Mouse (Mus musculus): ENCODE measurements around the gene Cish. TPM values are rescaled to one million over a fixed set of nuclear protein-coding genes. Genes with fewer than 3 reads are reported as not detected.

Cish gene
- polyA plus RNA-seq, 1 experiment: 2.3 TPM

- Histone ChIP-seq H3K79me3 (ENCODE audit: low read depth) (no peaks in the 10 kb centered on the region), H3K36me3 (ENCODE audit: control insufficient read depth, insufficient read depth) (no peaks in the 10 kb centered on the region), H3K79me2 (ENCODE audit: control insufficient read depth, insufficient read depth) (no peaks in the 10 kb centered on the region), H3K27me3 (ENCODE audit: control insufficient read depth, insufficient read depth, insufficient read length) (no peaks in the 10 kb centered on the region), H3ac (ENCODE audit: control insufficient read depth, insufficient read length, low read depth) (no peak overlapping the region), H3K4me3 (ENCODE audit: insufficient read depth, poor library complexity, severe bottlenecking) (no peak overlapping the region)
- TF ChIP-seq MAX (IDR thresholded peaks at IDR 0.05): no peak
These were observed 29.2 kb downstream of the Cish start for GRCm38 (mm10) chr9:107324799-107325561.

GRCm38 (mm10) chr9:107325904-107326303, 30.1 kb downstream of the Cish start:
- no peak for TF ChIP-seq FOSL1 (IDR thresholded peaks at IDR 0.05; ENCODE audit: insufficient read depth, low read length, poor library complexity, severe bottlenecking)
- TF ChIP-seq USF1 (IDR thresholded peaks at IDR 0.05; ENCODE audit: low read depth): no peak
- TF ChIP-seq MAX (IDR thresholded peaks at IDR 0.05): no peak
- no peak for TF ChIP-seq MYOG (IDR thresholded peaks at IDR 0.05; ENCODE audit: control insufficient read depth, extremely low read depth, insufficient read length)
- no peak for TF ChIP-seq MYOD1 (IDR thresholded peaks at IDR 0.05; ENCODE audit: control insufficient read depth, insufficient read length, low read depth)
- TF ChIP-seq CEBPB (IDR thresholded peaks at IDR 0.05; ENCODE audit: low read depth): no peak
- no peak for TF ChIP-seq CTCF (IDR thresholded peaks at IDR 0.05; ENCODE audit: control insufficient read depth, insufficient read depth, insufficient read length)
- Histone ChIP-seq H3K4me3 (ENCODE audit: insufficient read depth, poor library complexity, severe bottlenecking) (no peak overlapping the region), H3K79me3 (ENCODE audit: low read depth) (no peaks in the 10 kb centered on the region), H3K79me2 (ENCODE audit: control insufficient read depth, insufficient read depth) (no peaks in the 10 kb centered on the region), H3K27me3 (ENCODE audit: control insufficient read depth, insufficient read depth, insufficient read length) (no peaks in the 10 kb centered on the region), H3K36me3 (ENCODE audit: control insufficient read depth, insufficient read depth) (no peaks in the 10 kb centered on the region), H3ac (ENCODE audit: control insufficient read depth, insufficient read length, low read depth) (no peak overlapping the region)

- H3ac ChIP-seq (ENCODE audit: control insufficient read depth, insufficient read length, low read depth): no peak overlapping the region
- no peaks in the 10 kb centered on the region for H3K36me3 ChIP-seq (ENCODE audit: control insufficient read depth, insufficient read depth)
- H3K79me2 ChIP-seq (ENCODE audit: control insufficient read depth, insufficient read depth): no peaks in the 10 kb centered on the region
- no peaks in the 10 kb centered on the region for H3K79me3 ChIP-seq (ENCODE audit: low read depth)
- TF ChIP-seq CTCF (IDR thresholded peaks at IDR 0.05; ENCODE audit: control insufficient read depth, insufficient read depth, insufficient read length) (no peak), FOSL1 (IDR thresholded peaks at IDR 0.05; ENCODE audit: insufficient read depth, low read length, poor library complexity, severe bottlenecking) (no peak), USF1 (IDR thresholded peaks at IDR 0.05; ENCODE audit: low read depth) (no peak), MYOG (IDR thresholded peaks at IDR 0.05; ENCODE audit: control insufficient read depth, extremely low read depth, insufficient read length) (no peak), MYOD1 (IDR thresholded peaks at IDR 0.05; ENCODE audit: control insufficient read depth, insufficient read length, low read depth) (no peak), CEBPB (IDR thresholded peaks at IDR 0.05; ENCODE audit: low read depth) (no peak), MAX (IDR thresholded peaks at IDR 0.05) (no peak)
- no peak overlapping the region for H3K4me3 ChIP-seq (ENCODE audit: insufficient read depth, poor library complexity, severe bottlenecking)
- H3K27me3 ChIP-seq (ENCODE audit: control insufficient read depth, insufficient read depth, insufficient read length): no peaks in the 10 kb centered on the region
These were observed 32.2 kb downstream of the Cish start for GRCm38 (mm10) chr9:107327879-107328620.

- Histone ChIP-seq H3K79me2 (ENCODE audit: control insufficient read depth, insufficient read depth) (no peaks in the 10 kb centered on the region), H3K36me3 (ENCODE audit: control insufficient read depth, insufficient read depth) (no peaks in the 10 kb centered on the region), H3ac (ENCODE audit: control insufficient read depth, insufficient read length, low read depth) (no peak overlapping the region), H3K4me3 (ENCODE audit: insufficient read depth, poor library complexity, severe bottlenecking) (no peak overlapping the region), H3K79me3 (ENCODE audit: low read depth) (no peaks in the 10 kb centered on the region), H3K27me3 (ENCODE audit: control insufficient read depth, insufficient read depth, insufficient read length) (no peaks in the 10 kb centered on the region)
- TF ChIP-seq CTCF (IDR thresholded peaks at IDR 0.05; ENCODE audit: control insufficient read depth, insufficient read depth, insufficient read length): no peak
- TF ChIP-seq MAX (IDR thresholded peaks at IDR 0.05): no peak
- no peak for TF ChIP-seq USF1 (IDR thresholded peaks at IDR 0.05; ENCODE audit: low read depth)
- no peak for TF ChIP-seq FOSL1 (IDR thresholded peaks at IDR 0.05; ENCODE audit: insufficient read depth, low read length, poor library complexity, severe bottlenecking)
- no peak for TF ChIP-seq CEBPB (IDR thresholded peaks at IDR 0.05; ENCODE audit: low read depth)
- TF ChIP-seq MYOG (IDR thresholded peaks at IDR 0.05; ENCODE audit: control insufficient read depth, extremely low read depth, insufficient read length): no peak
- TF ChIP-seq MYOD1 (IDR thresholded peaks at IDR 0.05; ENCODE audit: control insufficient read depth, insufficient read length, low read depth): no peak
These were observed 35.0 kb downstream of the Cish start for GRCm38 (mm10) chr9:107330791-107331190.

- no peak for TF ChIP-seq CEBPB (IDR thresholded peaks at IDR 0.05; ENCODE audit: low read depth)
- TF ChIP-seq MAX (IDR thresholded peaks at IDR 0.05): no peak
- TF ChIP-seq FOSL1 (IDR thresholded peaks at IDR 0.05; ENCODE audit: insufficient read depth, low read length, poor library complexity, severe bottlenecking): no peak
- TF ChIP-seq USF1 (IDR thresholded peaks at IDR 0.05; ENCODE audit: low read depth): no peak
- no peak for TF ChIP-seq CTCF (IDR thresholded peaks at IDR 0.05; ENCODE audit: control insufficient read depth, insufficient read depth, insufficient read length)
- TF ChIP-seq MYOD1 (IDR thresholded peaks at IDR 0.05; ENCODE audit: control insufficient read depth, insufficient read length, low read depth): no peak
- H3K4me3 ChIP-seq (ENCODE audit: insufficient read depth, poor library complexity, severe bottlenecking): no peak overlapping the region
- H3K79me3 ChIP-seq (ENCODE audit: low read depth): no peaks in the 10 kb centered on the region
- no peaks in the 10 kb centered on the region for H3K79me2 ChIP-seq (ENCODE audit: control insufficient read depth, insufficient read depth)
- H3ac ChIP-seq (ENCODE audit: control insufficient read depth, insufficient read length, low read depth): no peak overlapping the region
- H3K36me3 ChIP-seq (ENCODE audit: control insufficient read depth, insufficient read depth): no peaks in the 10 kb centered on the region
- no peaks in the 10 kb centered on the region for H3K27me3 ChIP-seq (ENCODE audit: control insufficient read depth, insufficient read depth, insufficient read length)
These were observed 37.9 kb downstream of the Cish start for GRCm38 (mm10) chr9:107333686-107334085.
